Comparison of ENCODE assay signal across 17 mouse cellular contexts in the genomic region with DNA sequence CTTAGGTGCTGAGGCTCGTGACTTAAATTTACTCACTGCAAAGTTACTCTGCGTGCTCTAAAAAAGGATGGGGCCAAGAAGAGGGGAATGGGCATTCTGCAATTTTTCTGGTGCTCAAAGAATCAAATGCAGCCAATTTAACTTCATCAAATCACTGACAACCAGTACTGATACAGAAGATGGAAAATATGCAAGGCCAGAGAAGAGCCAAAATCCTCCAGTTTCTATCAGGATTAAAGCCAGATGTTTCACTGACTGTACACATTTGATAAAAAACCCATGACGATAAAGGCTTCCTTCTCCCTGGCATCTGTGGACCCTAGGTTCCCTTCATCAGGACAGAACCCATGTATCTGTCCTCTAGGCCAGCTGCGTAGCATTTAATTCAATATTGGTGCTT.
DNase-seq lines count a peak whose midpoint lies in the region; ATAC-seq lines count a peak whose summit lies in the region.
"Had no signal": no experiment of that assay in that cellular context is flagged by ENCODE, and none has a peak within 500 bp of the region (broad histone marks: within the 10 kb centered on the region; RNA-seq: fewer than 3 reads in every experiment).

No protein-coding gene starts in this region.

- no peak for ATAC-seq in heart, embryonic 15.5 days (replicated peaks; ENCODE audit: insufficient number of reproducible peaks, insufficient read depth, low FRiP score, low read depth)
- ATAC-seq in lung, embryonic 15.5 days (ENCODE audit: borderline replicate concordance, extremely low read depth, low FRiP score, low TSS enrichment), result no peak
- ATAC-seq in embryonic facial prominence, embryonic 14.5 days (ENCODE audit: low read depth), result peak; percentile 38; the same call in 1 of the 2 replicates
- no peak for ATAC-seq in forebrain, embryonic 14.5 days
- ATAC-seq: activated CD4-positive, CD25-positive, alpha-beta regulatory T cell, adult 4 months had no signal

- no peaks in the 10 kb centered on the region for H3K27me3 ChIP-seq in heart, embryonic 15.5 days
- H3K27me3 ChIP-seq in lung, embryonic 15.5 days, result no peaks in the 10 kb centered on the region
- H3K27me3 ChIP-seq in embryonic facial prominence, embryonic 14.5 days (replicated peaks; ENCODE audit: control insufficient read depth, insufficient read depth, low read length), result no peaks in the 10 kb centered on the region
- no peaks in the 10 kb centered on the region for H3K27me3 ChIP-seq in forebrain, embryonic 14.5 days (replicated peaks; ENCODE audit: control insufficient read depth, insufficient read depth, low read length)
- H3K27me3 ChIP-seq: forebrain, embryonic 13.5 days had no signal

- peaks cover 22% of the 10 kb centered on the region for H3K4me1 ChIP-seq in heart, embryonic 15.5 days (replicated peaks)
- peaks cover 30% of the 10 kb centered on the region for H3K4me1 ChIP-seq in lung, embryonic 15.5 days
- H3K4me1 ChIP-seq in embryonic facial prominence, embryonic 14.5 days (ENCODE audit: control insufficient read depth, insufficient read depth, low read length), result peaks cover 43% of the 10 kb centered on the region
- peaks cover 11% of the 10 kb centered on the region; the same call in 1 of the 2 replicates for H3K4me1 ChIP-seq in forebrain, embryonic 14.5 days (ENCODE audit: control insufficient read depth, insufficient read depth, low read length)

- WGBS in heart, embryonic 15.5 days, result 55% methylated on average over 4 of the region's 4 CpGs
- WGBS in lung, embryonic 15.5 days, result 49% methylated on average over 4 of the region's 4 CpGs
- 52% methylated on average over 4 of the region's 4 CpGs for WGBS in embryonic facial prominence, embryonic 14.5 days
- WGBS in forebrain, embryonic 14.5 days, result 50% methylated on average over 4 of the region's 4 CpGs

- no peak overlapping the region for H3K4me3 ChIP-seq in heart, embryonic 15.5 days
- no peak overlapping the region for H3K4me3 ChIP-seq in lung, embryonic 15.5 days
- H3K4me3 ChIP-seq in embryonic facial prominence, embryonic 14.5 days (ENCODE audit: low read depth, low read length), result no peak overlapping the region
- no peak overlapping the region for H3K4me3 ChIP-seq in forebrain, embryonic 14.5 days (ENCODE audit: low read depth, low read length)
- H3K4me3 ChIP-seq: erythroblast, embryonic 14.5 days; forebrain, embryonic 13.5 days; midbrain, embryonic 10.5 days had no signal

- no peak overlapping the region for H3K9ac ChIP-seq in heart, embryonic 15.5 days
- no peak overlapping the region for H3K9ac ChIP-seq in lung, embryonic 15.5 days
- no peak overlapping the region for H3K9ac ChIP-seq in embryonic facial prominence, embryonic 14.5 days (ENCODE audit: low read depth, low read length)
- no peak overlapping the region for H3K9ac ChIP-seq in forebrain, embryonic 14.5 days (ENCODE audit: low read length)
- H3K9ac ChIP-seq: forebrain, embryonic 13.5 days had no signal

- no peaks in the 10 kb centered on the region for H3K36me3 ChIP-seq in heart, embryonic 15.5 days
- no peaks in the 10 kb centered on the region for H3K36me3 ChIP-seq in lung, embryonic 15.5 days
- H3K36me3 ChIP-seq in embryonic facial prominence, embryonic 14.5 days (ENCODE audit: control insufficient read depth, insufficient read depth, low read length), result no peaks in the 10 kb centered on the region
- no peaks in the 10 kb centered on the region for H3K36me3 ChIP-seq in forebrain, embryonic 14.5 days (ENCODE audit: control insufficient read depth, insufficient read depth, low read length)
- H3K36me3 ChIP-seq: midbrain, embryonic 10.5 days had no signal

- DNase-seq in heart, adult 8-10 months (ENCODE audit: low spot score), result no peak
- DNase-seq in lung, postnatal 4 days, result no peak
- peak; percentile 84 for DNase-seq in NIH3T3 (ENCODE audit: low read depth)
- peak; percentile 79 for DNase-seq in embryonic facial prominence, embryonic 14.5 days (ENCODE audit: low spot score)
- no peak for DNase-seq in liver
- DNase-seq in forebrain, embryonic 14.5 days (ENCODE audit: low spot score), result no peak
- DNase-seq: adrenal gland, adult 8-10 months; cerebellum, adult 18-20 months; cerebellum, postnatal 14 days; kidney, adult 11 months; kidney, postnatal 4 days had no signal

- H3K27ac ChIP-seq in heart, embryonic 15.5 days, result peak overlapping the region; percentile 68
- peak overlapping the region; percentile 92 for H3K27ac ChIP-seq in lung, embryonic 15.5 days
- peak overlapping the region; percentile 77 for H3K27ac ChIP-seq in embryonic facial prominence, embryonic 14.5 days (replicated peaks; ENCODE audit: low read depth, low read length)
- H3K27ac ChIP-seq in forebrain, embryonic 14.5 days (ENCODE audit: low read depth, low read length), result no peak overlapping the region
- H3K27ac ChIP-seq: midbrain, embryonic 10.5 days had no signal

- no peaks in the 10 kb centered on the region for H3K9me3 ChIP-seq in heart, embryonic 15.5 days (replicated peaks)
- H3K9me3 ChIP-seq in lung, embryonic 15.5 days, result no peaks in the 10 kb centered on the region
- no peaks in the 10 kb centered on the region for H3K9me3 ChIP-seq in embryonic facial prominence, embryonic 14.5 days (ENCODE audit: control insufficient read depth, low read length)
- H3K9me3 ChIP-seq in forebrain, embryonic 14.5 days (replicated peaks; ENCODE audit: control insufficient read depth, low read length), result no peaks in the 10 kb centered on the region
- H3K9me3 ChIP-seq: forebrain, embryonic 13.5 days; midbrain, embryonic 10.5 days had no signal

- no peak overlapping the region for H3K4me2 ChIP-seq in heart, embryonic 15.5 days
- no peak overlapping the region for H3K4me2 ChIP-seq in lung, embryonic 15.5 days
- H3K4me2 ChIP-seq in embryonic facial prominence, embryonic 14.5 days (ENCODE audit: low read depth, low read length), result no peak overlapping the region
- H3K4me2 ChIP-seq in forebrain, embryonic 14.5 days (ENCODE audit: low read length), result no peak overlapping the region
- H3K4me2 ChIP-seq: forebrain, embryonic 13.5 days had no signal

Comparison
In these comparisons a context has a peak if more than half of its experiments do, and no peak if none do; other contexts are left out.
1. DNase-seq: peak in NIH3T3 (single experiment) and embryonic facial prominence, embryonic 14.5 days (single experiment); none in heart, adult 8-10 months (single experiment), lung, postnatal 4 days (0 of 2), liver (single experiment) and forebrain, embryonic 14.5 days (single experiment).